Mouse (Mus musculus) olfactory bulb, adult 2 months (tissue): ENCODE measurements at regions not wholly inside any gene's neighbourhood (a gene's known extent, or its start where the extent isn't known, plus 50 kb on each side); places are given as distances from the start of the nearest gene placed in this dataset.

Source experiments
- CTCF ChIP-seq: fragments of 200-500 bp; IDR thresholded peaks from 2 replicates; pipeline ENCODE4 v1.5.1; 2012; ENCODE audit warnings: low read depth, mild to moderate bottlenecking, low read length, moderate library complexity; ENCODE audit not compliant: insufficient read depth
- POLR2A ChIP-seq: fragments of 200-500 bp; IDR thresholded peaks from 2 replicates; pipeline ENCODE4 v1.6.1; 2012; ENCODE audit warnings: mild to moderate bottlenecking, low read depth, low read length, moderate library complexity; ENCODE audit not compliant: insufficient read depth

- no peak for TF ChIP-seq POLR2A
- no peak for TF ChIP-seq CTCF
Measured at GRCm38 (mm10) chr13:52777396-52778034, 152.0 kb downstream of the Auh start.
